Mouse (Mus musculus): ENCODE results near the gene Dok5.

DNA sequence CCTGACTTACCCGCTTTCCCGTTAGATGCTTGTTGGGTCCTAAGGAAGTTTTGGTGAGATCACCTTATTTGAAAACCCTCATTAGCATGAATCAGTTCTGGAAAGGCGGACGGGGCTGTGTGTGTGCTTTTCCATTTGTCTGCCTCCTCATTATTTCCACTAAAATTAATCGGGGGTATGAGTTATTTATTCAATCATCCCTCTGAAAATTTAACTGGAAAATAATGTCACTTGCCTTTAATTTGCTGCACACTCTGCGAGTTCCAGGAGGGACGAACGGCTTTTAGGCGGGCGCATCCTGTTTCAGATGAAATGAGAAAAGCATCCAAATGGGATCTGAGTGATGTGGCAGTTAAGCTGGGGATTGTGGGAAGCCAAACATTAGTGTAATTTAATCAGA lies 113.9 kb downstream of the Dok5 start:
- TF ChIP-seq CTCF (conservative IDR thresholded peaks at IDR 0.05; ENCODE audit: low read length) (no peak), POU5F1 (IDR thresholded peaks at IDR 0.05; ENCODE audit: borderline replicate concordance, low read length) (no peak), NANOG (IDR thresholded peaks at IDR 0.05; ENCODE audit: borderline replicate concordance, low read length) (no peak)
